Mouse (Mus musculus) CD4-positive, CD25-positive, alpha-beta regulatory T cell, adult 4 months (primary cell): ENCODE measurements around the gene Cradd. TPM values are rescaled to one million over a fixed set of nuclear protein-coding genes. Genes with fewer than 3 reads are reported as not detected.

ENCODE experiments used
- ATAC-seq: one replicate; pipeline ENCODE4 v1.8.0; 2017
- polyA plus RNA-seq, 2 experiments: library from polyadenylated mRNA; unstranded; fragments of 100-300 nt; shearing (Covaris generic); gene quantifications; one replicate each; pipeline ENCODE4 v1.2.1; 2017

The Cradd gene
- polyA plus RNA-seq, 2 experiments from 2014 or later: 31.3 to 31.6 TPM

DNA sequence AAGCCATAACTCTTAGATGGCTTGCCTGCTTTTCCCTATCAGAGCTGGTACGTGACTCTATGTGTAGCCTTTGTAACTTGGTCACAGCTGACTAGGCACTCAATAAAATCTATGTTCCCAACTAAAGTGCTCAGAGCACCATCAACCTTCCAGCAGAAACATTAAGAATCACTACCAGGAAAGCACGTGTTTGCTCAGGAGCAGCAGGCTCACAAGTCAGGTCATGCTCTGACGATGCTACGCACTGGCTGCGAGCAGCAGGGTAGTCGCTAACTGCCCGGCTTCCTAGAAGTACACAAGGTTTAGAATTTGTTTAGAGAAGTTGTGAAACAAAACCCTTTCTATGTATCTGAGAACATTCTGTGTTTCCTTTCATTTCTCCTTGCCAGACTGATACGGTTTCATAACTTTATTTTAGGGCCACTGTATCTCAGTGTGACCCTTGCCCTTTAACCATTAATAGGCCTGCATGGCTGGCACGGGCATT lies 171.4 kb downstream of the Cradd start:
- ATAC-seq: no peak

DNA sequence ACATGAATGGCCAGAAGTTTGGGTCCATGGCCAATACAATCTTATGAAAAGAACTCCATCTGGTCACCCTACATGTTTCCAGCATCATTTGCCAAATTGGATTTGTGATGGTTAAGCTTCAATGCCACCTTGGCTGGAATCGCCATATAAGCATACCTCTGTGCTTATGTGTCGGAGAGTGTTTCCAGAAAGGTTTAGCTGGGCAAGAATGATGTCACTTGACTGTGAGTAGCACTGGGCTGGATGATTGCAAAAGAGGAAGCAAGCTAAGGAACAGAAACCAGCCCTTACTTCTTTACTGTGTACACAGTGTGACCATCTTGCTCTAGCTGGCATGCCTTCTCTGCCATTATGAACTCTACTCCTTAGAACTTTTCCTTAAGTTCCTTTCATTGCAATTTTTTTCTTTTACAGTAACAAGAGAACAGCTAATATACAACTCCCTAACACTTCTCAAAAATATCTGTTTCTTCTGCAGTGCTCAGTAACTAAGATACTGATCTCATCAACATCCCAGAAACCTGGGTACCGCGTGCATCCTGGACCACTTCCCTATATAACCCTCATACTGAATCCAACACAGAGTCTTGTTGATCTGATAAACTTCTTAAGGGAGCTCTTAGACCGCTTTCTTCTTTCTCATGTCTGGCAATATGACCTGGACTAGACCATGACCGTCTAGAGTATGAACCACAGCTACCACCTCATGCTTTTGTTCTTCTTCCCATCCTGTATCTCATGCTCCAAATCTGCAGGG lies 172.7 kb downstream of the Cradd start:
- no peak for ATAC-seq

DNA sequence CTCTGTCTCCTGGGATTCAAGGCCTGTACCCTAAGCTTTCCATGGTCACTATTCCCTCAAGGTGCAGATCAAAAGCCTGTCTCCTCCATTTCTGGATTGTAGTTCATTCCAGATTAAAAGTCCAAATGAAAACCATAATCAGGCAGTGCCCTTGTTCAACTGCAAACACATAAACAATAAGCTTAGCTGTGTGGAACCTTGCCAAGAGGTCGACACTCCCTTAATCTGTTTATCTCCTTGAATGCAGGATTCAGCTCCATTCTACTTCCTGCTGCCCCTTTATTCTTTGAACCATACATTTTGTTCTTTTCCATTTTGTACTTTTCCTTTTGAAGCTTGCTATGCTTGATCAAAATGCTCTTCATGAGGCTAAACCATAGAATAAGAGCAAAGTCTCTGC lies 174.3 kb downstream of the Cradd start:
- ATAC-seq: no peak

DNA sequence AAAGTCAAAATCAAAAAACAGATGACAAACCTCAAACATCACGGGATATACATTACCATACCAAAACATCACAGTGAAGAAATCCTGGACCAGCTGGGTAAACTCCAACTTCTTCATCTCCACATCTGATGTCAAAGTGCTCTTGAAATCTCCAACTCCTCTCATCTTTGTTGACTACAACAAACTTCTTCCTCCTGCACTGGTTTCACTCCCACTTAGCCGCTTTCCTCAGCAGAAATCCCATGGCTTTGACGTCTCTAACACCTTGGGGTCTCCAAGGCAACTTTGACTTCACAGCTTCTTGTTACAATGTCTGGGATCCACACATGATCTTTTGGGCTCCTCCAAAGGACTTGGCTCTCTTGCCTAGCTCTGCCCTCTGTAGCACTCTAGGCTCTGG lies 175.3 kb downstream of the Cradd start:
- ATAC-seq: no peak

DNA sequence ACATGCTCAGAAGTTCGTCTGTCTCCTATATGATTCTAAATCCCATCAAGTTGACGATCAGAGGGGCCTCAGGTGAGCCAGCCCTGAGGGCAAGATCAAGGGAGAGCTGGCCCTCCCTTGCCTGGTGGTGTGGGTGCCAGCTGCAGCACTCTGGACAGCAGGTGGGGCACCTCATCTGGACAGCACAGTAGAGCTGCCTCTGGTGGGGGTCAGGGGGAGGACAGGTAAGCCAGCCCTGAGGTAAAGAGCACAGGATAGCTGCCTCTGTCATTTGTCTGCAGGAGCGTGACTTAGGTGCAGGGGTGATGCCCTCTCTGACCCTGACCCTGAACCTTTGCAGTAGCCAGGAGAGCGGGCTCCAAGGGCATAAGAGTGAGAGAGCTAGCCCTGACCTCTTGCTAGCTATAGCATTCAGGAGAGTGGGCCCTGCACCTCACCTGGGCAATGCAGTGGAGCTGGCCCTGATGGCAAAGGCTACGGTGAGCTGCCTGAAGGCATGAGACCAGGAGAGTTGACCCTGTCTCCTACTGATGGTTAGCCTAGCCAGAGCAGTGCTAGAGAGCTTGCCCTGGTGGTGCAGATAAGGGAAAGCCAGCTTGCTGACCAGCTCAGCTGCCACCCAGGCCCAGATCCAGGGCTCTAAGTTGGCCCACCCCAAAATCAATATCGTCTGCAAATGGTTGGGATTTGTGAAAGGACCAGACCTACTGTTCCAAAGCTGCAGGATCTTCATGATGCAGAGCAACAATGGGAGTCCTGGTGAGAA lies 176.6 kb downstream of the Cradd start:
- no peak for ATAC-seq

DNA sequence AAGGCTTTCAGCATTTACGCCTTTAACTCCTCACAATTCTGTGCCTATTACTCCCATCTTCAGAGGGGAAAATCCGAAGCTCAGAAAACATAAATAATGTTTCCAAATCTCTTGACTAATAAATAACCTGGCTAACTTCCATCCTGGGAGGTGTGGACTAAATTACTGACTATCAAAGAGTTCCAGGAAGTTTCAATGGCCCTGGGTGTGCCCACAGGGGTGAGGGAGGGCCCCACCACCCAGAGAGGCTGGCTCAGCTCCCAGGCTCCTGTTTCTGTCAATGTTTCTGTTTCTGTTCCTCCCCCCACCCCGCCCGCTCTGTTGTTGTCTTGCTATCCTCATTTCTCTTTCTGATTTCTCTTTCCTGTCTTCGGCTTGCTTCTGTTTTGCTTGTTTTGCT lies 177.4 kb downstream of the Cradd start:
- ATAC-seq: peak; percentile 80

DNA sequence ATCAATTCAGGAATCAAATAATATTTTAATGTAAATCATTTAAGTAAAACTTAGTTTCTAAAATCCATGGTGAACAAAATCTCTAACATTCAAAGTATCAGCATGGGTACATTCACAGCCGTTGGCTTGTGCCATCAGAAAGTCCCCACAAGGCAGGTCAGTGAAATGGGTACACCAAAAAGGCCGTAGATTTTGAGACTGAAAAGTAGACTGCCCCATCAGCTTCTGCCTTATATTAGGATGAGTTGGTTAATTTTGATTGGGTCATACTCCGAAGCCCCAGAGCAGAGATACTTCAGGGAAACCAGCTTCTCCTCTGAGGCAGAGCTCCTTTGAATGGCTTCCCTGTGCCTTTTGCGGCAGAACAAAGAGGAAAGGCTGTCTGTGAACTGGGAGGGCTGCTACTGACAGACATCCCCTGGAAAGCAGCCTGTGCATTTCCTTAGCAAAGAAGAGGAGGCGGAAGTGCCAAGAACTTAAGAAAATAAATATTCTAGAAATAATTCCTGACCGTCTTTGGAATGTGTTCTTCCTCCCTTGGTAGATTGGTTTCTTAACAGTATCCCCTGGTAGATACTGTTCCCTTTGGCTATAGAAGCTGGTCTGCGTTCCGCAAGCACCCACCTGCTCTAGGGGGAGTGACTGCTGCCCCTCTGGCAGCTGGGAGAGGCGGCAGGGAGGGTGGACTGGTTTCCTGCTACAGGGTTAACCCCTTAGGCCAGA lies 178.6 kb downstream of the Cradd start:
- no peak for ATAC-seq

DNA sequence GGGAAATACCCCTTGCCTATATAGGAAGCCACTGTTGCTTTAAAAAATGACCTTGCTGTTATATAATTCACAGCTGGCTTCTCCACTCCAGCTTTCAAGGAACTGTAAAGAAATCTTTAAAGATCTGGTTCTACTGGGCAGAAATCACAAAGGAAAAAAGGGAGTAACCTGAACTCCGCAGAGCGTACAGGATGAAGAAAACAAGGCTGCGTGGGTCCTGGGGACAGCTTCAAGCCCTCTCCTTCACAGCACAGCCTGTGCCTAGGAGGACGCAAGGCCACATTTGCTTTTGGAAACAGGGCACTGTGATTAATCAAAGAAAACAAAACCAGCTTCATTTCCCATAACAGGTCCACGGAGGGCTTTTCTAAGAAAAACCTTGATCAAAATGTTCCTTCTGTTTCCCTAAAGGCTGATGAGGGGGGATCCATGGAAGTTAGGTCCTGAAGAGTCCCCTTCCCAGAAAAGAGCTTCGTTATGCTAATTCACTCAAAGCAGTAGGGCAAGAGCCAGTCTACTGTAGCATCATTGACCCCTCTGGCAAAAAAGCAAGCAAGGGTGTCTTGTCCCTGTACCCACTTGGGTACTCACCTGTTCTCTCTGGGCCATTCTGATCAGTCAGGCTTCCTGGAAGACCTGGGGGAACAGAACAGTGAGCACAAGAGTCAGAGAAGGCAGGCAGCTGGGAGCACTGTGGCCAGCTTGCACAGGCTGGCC lies 179.4 kb downstream of the Cradd start:
- ATAC-seq: no peak

DNA sequence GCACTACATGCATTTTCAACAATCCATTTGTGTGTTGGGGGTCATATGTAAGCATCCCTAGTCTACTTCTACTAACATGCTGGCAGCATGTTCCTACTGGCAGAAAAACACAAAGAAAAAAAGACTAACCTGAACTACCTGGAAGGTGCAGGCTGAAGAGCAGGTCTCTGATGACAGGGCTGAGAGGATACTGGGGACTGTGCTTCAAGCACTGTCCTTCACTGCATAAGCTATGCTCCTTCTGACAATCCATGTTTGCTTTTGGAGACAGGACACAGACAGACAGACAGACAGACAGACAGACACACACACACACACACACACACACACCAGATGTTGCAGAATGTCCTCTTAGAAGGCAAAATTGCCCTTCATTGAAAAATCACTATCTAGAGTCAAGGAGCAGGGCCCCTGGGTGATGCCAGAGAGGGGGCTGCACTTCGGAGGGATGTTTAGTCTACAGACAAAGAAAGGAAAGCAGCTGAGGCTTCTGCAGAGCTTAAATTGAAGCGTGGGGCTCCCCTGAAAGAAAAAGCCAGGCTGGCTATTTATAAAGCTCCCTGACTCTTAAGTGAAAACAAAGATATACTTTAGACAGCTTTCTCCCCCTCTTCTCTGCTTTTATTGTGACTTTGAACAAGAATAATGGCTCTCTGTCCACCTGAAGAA lies 180.4 kb downstream of the Cradd start:
- no peak for ATAC-seq

DNA sequence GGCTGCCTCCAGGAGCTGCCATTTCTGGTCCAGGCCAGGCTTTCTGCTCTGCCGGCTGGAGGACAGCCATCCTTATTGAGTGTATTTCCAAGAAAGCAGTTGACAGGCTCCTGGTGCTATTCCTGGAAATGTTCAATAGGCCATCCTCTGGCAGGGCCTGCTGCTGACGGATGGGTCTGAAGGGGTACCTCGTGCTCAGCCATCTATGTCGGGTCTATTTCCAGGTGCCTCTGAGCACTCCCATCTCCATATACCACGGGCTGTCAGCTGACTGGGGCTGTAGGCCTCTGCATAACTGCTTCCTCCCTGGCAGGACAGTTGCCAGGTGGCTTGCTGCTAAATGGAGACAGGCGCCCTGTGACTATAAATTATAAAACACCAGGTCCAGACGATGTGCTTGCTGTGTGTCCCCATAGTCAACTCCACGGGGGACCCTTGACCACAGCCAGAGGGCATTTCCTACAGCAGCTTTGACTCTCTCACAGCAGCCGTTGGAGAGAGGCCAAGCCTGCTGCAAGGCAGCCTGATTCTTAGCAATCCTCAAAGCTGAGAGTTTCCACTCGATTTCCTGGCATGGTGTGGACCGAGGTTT lies 181.0 kb downstream of the Cradd start:
- ATAC-seq: peak; percentile 31

DNA sequence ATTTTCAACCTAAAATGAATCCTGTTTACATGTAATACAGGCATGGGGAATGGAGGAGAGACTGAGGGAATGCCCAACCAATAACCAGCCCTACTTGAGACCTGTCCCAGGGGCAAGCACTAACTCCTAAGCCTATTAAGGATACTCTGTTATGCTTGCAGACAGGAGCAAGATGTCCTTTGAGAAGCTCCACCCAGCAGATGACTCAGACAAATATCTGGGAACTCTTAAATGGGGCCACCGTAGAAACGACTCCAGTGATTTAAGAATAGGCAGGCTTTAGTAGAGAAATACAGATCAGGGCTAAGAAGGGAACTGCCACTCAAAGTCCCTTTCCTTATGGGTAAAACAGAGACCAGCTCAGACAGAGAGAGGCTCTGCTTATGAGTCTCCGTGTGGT lies 182.9 kb downstream of the Cradd start:
- ATAC-seq: no peak

DNA sequence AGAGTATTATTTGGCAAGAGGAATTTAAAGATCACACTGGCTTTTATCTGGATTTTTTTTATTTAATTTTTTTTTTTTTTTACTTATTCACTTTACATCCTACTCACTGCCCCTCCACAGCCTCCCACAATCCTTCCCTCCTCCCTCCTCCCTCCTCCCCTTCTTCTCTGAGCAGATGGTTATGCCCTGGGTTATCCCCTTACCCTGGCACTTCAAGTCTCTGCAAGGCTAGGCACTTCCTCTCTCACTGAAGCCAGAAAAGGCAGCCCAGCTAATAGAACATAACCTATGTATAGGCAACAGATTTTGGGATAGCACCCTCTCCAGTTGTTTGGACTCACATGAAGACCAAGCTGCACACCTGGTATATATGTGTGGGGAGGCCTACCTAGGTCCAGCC lies 183.7 kb downstream of the Cradd start:
- no peak for ATAC-seq

DNA sequence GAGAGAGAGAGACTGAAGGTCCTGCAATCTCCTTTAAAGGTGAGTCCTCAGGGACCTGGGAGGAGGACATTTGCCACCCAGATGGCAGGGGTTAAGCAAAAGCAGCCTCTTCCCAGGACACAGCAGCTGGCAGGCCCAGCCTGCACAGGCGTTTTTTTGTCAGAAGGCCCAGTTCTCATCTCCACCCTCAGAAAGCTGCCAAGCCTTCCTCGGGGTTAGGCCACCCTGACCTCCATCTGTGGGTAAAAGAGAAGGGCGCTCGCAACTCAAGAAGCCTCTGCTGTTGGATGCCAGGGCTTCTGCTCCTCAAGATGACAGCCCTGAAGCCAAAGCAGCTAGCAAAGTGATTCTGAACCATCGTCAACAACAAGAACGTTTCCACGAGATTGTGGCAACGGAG lies 184.3 kb downstream of the Cradd start:
- no peak for ATAC-seq

DNA sequence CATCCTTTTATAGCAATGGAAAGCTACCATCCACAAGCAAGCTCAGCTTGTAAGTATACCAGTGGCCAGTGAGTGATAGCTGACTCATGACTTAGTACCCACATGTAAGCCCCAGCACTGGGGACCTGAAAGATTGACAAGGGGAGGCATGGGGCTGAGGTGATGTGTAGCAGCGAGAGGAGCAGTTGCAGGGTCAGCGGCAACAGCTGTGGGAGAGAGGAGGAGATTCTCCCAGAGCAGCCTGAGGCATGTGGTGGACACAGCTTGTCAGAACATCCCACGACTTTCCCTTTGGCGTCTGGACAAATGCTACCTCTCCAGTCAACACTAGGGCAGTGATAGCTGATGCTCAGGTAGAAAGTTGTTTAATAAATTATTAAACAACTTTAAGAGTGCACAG lies 190.9 kb downstream of the Cradd start:
- no peak for ATAC-seq

Other genes with a start within 250 kb of the Cradd start
- gene Socs2, start 93.0 kb upstream of the Cradd start, polyA plus RNA-seq: 10 to 100 TPM; 37.5 to 40.4 TPM
- 100 to 1,000 TPM; 167 TPM for gene Mrpl42, start 177.8 kb upstream of the Cradd start, polyA plus RNA-seq
- 100 to 1,000 TPM; 307 to 309 TPM for gene Ube2n, start 191.0 kb upstream of the Cradd start, polyA plus RNA-seq
- 1 to 10 TPM; 7.0 to 9.1 TPM for gene Nudt4, start 240.0 kb upstream of the Cradd start, polyA plus RNA-seq